ENCODE assay signal across 8 mouse cellular contexts in the genomic region with DNA sequence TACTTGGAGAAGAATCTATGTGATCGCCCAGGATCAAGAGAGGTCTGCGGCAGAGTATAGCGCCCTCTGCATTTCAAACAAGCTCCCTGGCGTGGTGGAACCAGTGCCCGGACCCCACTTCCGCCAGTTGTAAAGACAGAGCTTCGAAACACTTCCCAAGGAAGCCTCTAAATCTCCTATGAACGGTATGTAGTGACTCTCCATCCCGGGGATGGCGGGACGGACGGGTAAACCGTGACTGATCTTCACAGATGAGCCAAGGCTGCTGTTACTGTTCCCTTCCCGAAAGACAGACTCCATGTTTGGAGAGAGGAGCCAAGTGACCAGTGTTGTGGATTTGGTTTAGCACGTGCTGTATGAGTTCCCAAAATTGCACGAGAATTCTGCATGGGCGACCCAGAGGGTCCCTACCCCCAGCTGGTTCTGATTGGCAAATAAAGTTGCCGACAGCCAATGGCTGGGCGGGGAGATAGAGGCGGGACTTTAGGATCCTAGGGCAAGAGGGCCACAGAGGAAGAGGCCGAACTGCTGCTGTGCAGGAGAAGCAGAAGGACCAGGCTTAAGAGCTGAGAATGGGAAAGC. TPM values are rescaled to one million over a fixed set of nuclear protein-coding genes. Genes with fewer than 3 reads are reported as not detected.
DNase-seq lines count a peak whose midpoint lies in the region; ATAC-seq lines count a peak whose summit lies in the region.

No protein-coding gene starts in this region.

- no peak overlapping the region for H3K27ac ChIP-seq in embryonic facial prominence, embryonic 11.5 days (replicated peaks; ENCODE audit: low read depth, low read length)
- H3K27ac ChIP-seq in heart, embryonic 12.5 days (ENCODE audit: poor library complexity, severe bottlenecking), result no peak overlapping the region
- H3K27ac ChIP-seq in kidney, embryonic 14.5 days (ENCODE audit: low read depth, low read length), result peak overlapping the region; percentile 4; the same call in 1 of the 2 replicates

- no peaks in the 10 kb centered on the region for H3K4me1 ChIP-seq in embryonic facial prominence, embryonic 11.5 days (ENCODE audit: control insufficient read depth, insufficient read depth, low read length)
- H3K4me1 ChIP-seq in heart, embryonic 12.5 days (replicated peaks), result peaks cover 2% of the 10 kb centered on the region; the same call in 1 of the 2 replicates
- H3K4me1 ChIP-seq in kidney, embryonic 14.5 days (ENCODE audit: control insufficient read depth, insufficient read depth, low read length), result no peaks in the 10 kb centered on the region

- ATAC-seq in activated CD4-positive, CD25-positive, alpha-beta regulatory T cell, adult 4 months, result peak; percentile 52
- ATAC-seq in embryonic facial prominence, embryonic 11.5 days (replicated peaks; ENCODE audit: insufficient number of reproducible peaks, low FRiP score, low TSS enrichment, low read depth), result peak; percentile 54; the same call in 1 of the 2 replicates
- peak; percentile 37 for ATAC-seq in heart, embryonic 12.5 days (ENCODE audit: insufficient number of reproducible peaks, low FRiP score)
- peak; percentile 84 for ATAC-seq in kidney, embryonic 14.5 days (ENCODE audit: low FRiP score, low TSS enrichment)

- peak overlapping the region; percentile 44 for H3K9ac ChIP-seq in embryonic facial prominence, embryonic 11.5 days (replicated peaks; ENCODE audit: low read length)
- H3K9ac ChIP-seq in heart, embryonic 12.5 days, result peak overlapping the region; percentile 16
- peak overlapping the region; percentile 32; the same call in 1 of the 2 replicates for H3K9ac ChIP-seq in kidney, embryonic 14.5 days (ENCODE audit: low read depth, low read length)

- peak overlapping the region; percentile 62 for H3K4me2 ChIP-seq in embryonic facial prominence, embryonic 11.5 days (ENCODE audit: low read depth, low read length)
- H3K4me2 ChIP-seq in heart, embryonic 12.5 days, result peak overlapping the region; percentile 74
- H3K4me2 ChIP-seq in kidney, embryonic 14.5 days (replicated peaks; ENCODE audit: low read depth, low read length), result peak overlapping the region; percentile 56

- H3K36me3 ChIP-seq in embryonic facial prominence, embryonic 11.5 days (replicated peaks; ENCODE audit: control insufficient read depth, insufficient read depth, low read depth, low read length), result no peaks in the 10 kb centered on the region
- 0 out of 2 replicates have a peak, but pooled peaks cover 3% of the 10 kb centered on the region for H3K36me3 ChIP-seq in heart, embryonic 12.5 days
- no peaks in the 10 kb centered on the region for H3K36me3 ChIP-seq in kidney, embryonic 14.5 days (ENCODE audit: control insufficient read depth, insufficient read depth, low read length)

- peak overlapping the region; percentile 33 for H3K4me3 ChIP-seq in embryonic facial prominence, embryonic 11.5 days (ENCODE audit: low read depth, low read length)
- H3K4me3 ChIP-seq in heart, embryonic 12.5 days, result peak overlapping the region; percentile 48
- H3K4me3 ChIP-seq in kidney, embryonic 14.5 days (ENCODE audit: low read length), result peak overlapping the region; percentile 24

- H3K27me3 ChIP-seq in embryonic facial prominence, embryonic 11.5 days (ENCODE audit: control insufficient read depth, insufficient read depth, low read length), result no peaks in the 10 kb centered on the region
- no peaks in the 10 kb centered on the region for H3K27me3 ChIP-seq in heart, embryonic 12.5 days (replicated peaks)
- no peaks in the 10 kb centered on the region for H3K27me3 ChIP-seq in kidney, embryonic 14.5 days (ENCODE audit: control insufficient read depth, insufficient read depth, low read length)

- DNase-seq in CD4-positive, CD25-positive, alpha-beta regulatory T cell, adult 2 months (ENCODE audit: low read depth, low spot score), result peak; percentile 56
- DNase-seq in embryonic facial prominence, embryonic 11.5 days (ENCODE audit: low spot score), result peak; percentile 77
- DNase-seq in lung, postnatal 14 days, result peak; percentile 24
- peak; percentile 39 for DNase-seq in ovary, postnatal 36 days (ENCODE audit: low spot score)
- DNase-seq in right cerebral cortex, postnatal 4 days, result no peak

- peaks cover 4% of the 10 kb centered on the region; the same call in 1 of the 2 replicates for H3K9me3 ChIP-seq in embryonic facial prominence, embryonic 11.5 days (replicated peaks; ENCODE audit: control insufficient read depth, low read length)
- peaks cover 8% of the 10 kb centered on the region for H3K9me3 ChIP-seq in heart, embryonic 12.5 days (replicated peaks)
- H3K9me3 ChIP-seq in kidney, embryonic 14.5 days (ENCODE audit: control insufficient read depth, low read length), result peaks cover 7% of the 10 kb centered on the region; the same call in 1 of the 2 replicates

- WGBS in embryonic facial prominence, embryonic 11.5 days, result 8% methylated on average over 21 of the region's 21 CpGs
- 6% methylated on average over 21 of the region's 21 CpGs for WGBS in heart, embryonic 12.5 days
- 5% methylated on average over 21 of the region's 21 CpGs for WGBS in kidney, embryonic 14.5 days

RNA-seq across cellular contexts. Expression of a gene that starts 48.7 kb away (rescaled TPM):
- 10 to 100 TPM; 20.9 to 25.5 TPM for polyA plus RNA-seq in activated CD4-positive, CD25-positive, alpha-beta regulatory T cell, adult 4 months (2017; shearing (Covaris generic))
- 18.0 and 19.8 TPM in 2 replicates for polyA plus RNA-seq in embryonic facial prominence, embryonic 11.5 days (2014; fragmentation: Nextera tagmentation; extraction: Ambion mirVana)
- 12.5 and 13.3 TPM in 2 replicates for polyA plus RNA-seq in heart, embryonic 12.5 days (2016; fragmentation: Nextera tagmentation; extraction: Ambion mirVana)
- 13.7 and 20.5 TPM in 2 replicates for polyA plus RNA-seq in kidney, embryonic 14.5 days (2014; fragmentation: Nextera tagmentation; extraction: Ambion mirVana)

RNA-seq across cellular contexts. Expression of a gene that starts 54.2 kb away (rescaled TPM):
- polyA plus RNA-seq in activated CD4-positive, CD25-positive, alpha-beta regulatory T cell, adult 4 months (2017; shearing (Covaris generic)), result under 1 TPM in 1 of 2 experiments, not detected in 1; 0.85 TPM
- 8.8 and 9.0 TPM in 2 replicates for polyA plus RNA-seq in embryonic facial prominence, embryonic 11.5 days (2014; fragmentation: Nextera tagmentation; extraction: Ambion mirVana)
- polyA plus RNA-seq in heart, embryonic 12.5 days (2016; fragmentation: Nextera tagmentation; extraction: Ambion mirVana), result 1.6 and 1.7 TPM in 2 replicates
- 7.6 and 9.7 TPM in 2 replicates for polyA plus RNA-seq in kidney, embryonic 14.5 days (2014; fragmentation: Nextera tagmentation; extraction: Ambion mirVana)
